Mouse (Mus musculus) layer of hippocampus, postnatal 14 days (tissue): ENCODE results near the gene Scgb2b2. TPM values are rescaled to one million over a fixed set of nuclear protein-coding genes. Genes with fewer than 3 reads are reported as not detected.

ENCODE experiments used
- DNase-seq, 2 experiments: peaks; one replicate each; pipeline ENCODE4 v3.0.0; 2021 to 2022; ENCODE audit warnings: low spot score in 2 of 2, mixed read lengths in 1 of 2
- long read RNA-seq, 2 experiments: library from polyadenylated mRNA; stranded (forward); transcript quantifications; one replicate each; pipeline ENCODE4 v2.0.0; 2021
- total RNA-seq, 2 experiments: library from RNA; stranded (reverse); gene quantifications; 2 replicates each; pipeline ENCODE4 v1.2.3; 2021

Gene Scgb2b2
- total RNA-seq, result not detected
- long read RNA-seq, experiment 1, result 0 reads
- long read RNA-seq, experiment 2, result 0 reads

GRCm38 (mm10) chr7:31290208-31290607, at the start of gene Scgb2b2:
Scgb2b2 (plus strand) TSS chr7:31290508.
- DNase-seq, result no peak

GRCm38 (mm10) chr7:31291721-31292120, 1.4 kb downstream of the Scgb2b2 start, which contains the start of gene Scgb1b2:
Scgb1b2 (minus strand) TSS chr7:31291821.
- no peak for DNase-seq

Other genes starting within 250 kb of the Scgb2b2 start
- gene Fxyd5, start 248.0 kb upstream of the Scgb2b2 start, total RNA-seq, result 10 to 100 TPM; 32.1 to 32.4 TPM
- gene Fxyd7, start 239.0 kb upstream of the Scgb2b2 start, total RNA-seq, result 100 to 1,000 TPM; 333 to 341 TPM
- gene Fxyd1, start 233.3 kb upstream of the Scgb2b2 start, total RNA-seq, result 100 to 1,000 TPM in 1 of 2 experiments, 10 to 100 TPM in 1; 62.6 to 118 TPM
- gene Lgi4, start 231.2 kb upstream of the Scgb2b2 start, total RNA-seq, result 10 to 100 TPM; 21.8 to 23.3 TPM
- gene Fxyd3, start 213.8 kb upstream of the Scgb2b2 start, total RNA-seq, result under 1 TPM; 0.55 to 0.72 TPM
- 1 to 10 TPM; 2.8 to 3.1 TPM for gene Hpn, start 175.2 kb upstream of the Scgb2b2 start, total RNA-seq
- gene Scn1b, start 163.5 kb upstream of the Scgb2b2 start, total RNA-seq, result 100 to 1,000 TPM; 430 to 445 TPM
- gene Gramd1a, start 134.6 kb upstream of the Scgb2b2 start, total RNA-seq, result 100 to 1,000 TPM; 123 to 134 TPM
- gene Scgb1b2, start 1.3 kb downstream of the Scgb2b2 start, total RNA-seq, result not detected
- not detected for gene Scgb2b3, start 71.6 kb downstream of the Scgb2b2 start, total RNA-seq
- not detected for gene Scgb1b3, start 85.1 kb downstream of the Scgb2b2 start, total RNA-seq